Mouse (Mus musculus): Measurements from ENCODE around the gene Ak8.

GRCm38 (mm10) chr2:28840222-28840951 is 140.4 kb downstream of the Ak8 start, which contains the start of the genes Gtf3c4 and Ddx31:
- no peak for TF ChIP-seq CTCF (IDR thresholded peaks at IDR 0.05; ENCODE audit: low read depth, low read length)
- no peak for TF ChIP-seq TAL1 (conservative IDR thresholded peaks at IDR 0.05; ENCODE audit: low read depth, low read length)
- TF ChIP-seq GATA1 (IDR thresholded peaks at IDR 0.05; ENCODE audit: borderline replicate concordance, low read length), result no peak
